Mouse (Mus musculus): ENCODE measurements around the gene Unkl. TPM values are rescaled to one million over a fixed set of nuclear protein-coding genes. Genes with fewer than 3 reads are reported as not detected.

Unkl gene
- polyA plus RNA-seq, 1 experiment from 2014 or later = 5.7 TPM

DNA sequence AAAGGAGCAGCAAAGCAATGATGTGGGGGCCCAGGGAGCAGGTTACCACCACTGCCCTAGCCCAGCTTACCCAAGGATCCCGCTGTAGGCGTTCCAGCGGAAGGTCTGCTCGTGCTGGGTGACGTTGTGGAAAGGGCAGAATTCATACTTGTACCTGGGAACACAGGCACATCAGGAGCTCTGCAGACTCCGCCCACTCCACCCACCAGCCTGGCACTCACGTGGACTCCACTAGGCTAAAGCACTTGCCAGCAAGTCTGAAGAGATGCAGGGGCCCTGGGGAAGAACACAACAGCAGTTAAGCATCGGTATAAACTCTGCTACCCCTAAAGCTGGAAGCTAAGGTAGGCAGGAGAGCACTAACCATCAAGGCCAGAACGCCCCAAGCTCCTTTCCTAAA lies 47.4 kb downstream of the Unkl start:
- Histone ChIP-seq H3K4me3 (ENCODE audit: low read depth, low read length) (no peak overlapping the region), H3K9ac (replicated peaks; ENCODE audit: low read depth, low read length) (no peak overlapping the region), H3K27ac (ENCODE audit: low read length) (no peak overlapping the region), H3K9me3 (ENCODE audit: control insufficient read depth, low read depth, low read length) (no peaks in the 10 kb centered on the region), H3K4me2 (replicated peaks; ENCODE audit: low read depth, low read length) (no peak overlapping the region), H3K36me3 (ENCODE audit: control insufficient read depth, insufficient read depth, low read length) (peaks cover 16% of the 10 kb centered on the region), H3K4me1 (ENCODE audit: control insufficient read depth, insufficient read depth, low read length) (0 out of 2 replicates have a peak, but pooled peaks cover 4% of the 10 kb centered on the region), H3K27me3 (ENCODE audit: control insufficient read depth, insufficient read depth, low read length) (no peaks in the 10 kb centered on the region)
- WGBS = 82% methylated on average over 9 of the region's 9 CpGs
- no peak for ATAC-seq (ENCODE audit: insufficient number of reproducible peaks, insufficient read depth, low FRiP score, low read depth)

DNA sequence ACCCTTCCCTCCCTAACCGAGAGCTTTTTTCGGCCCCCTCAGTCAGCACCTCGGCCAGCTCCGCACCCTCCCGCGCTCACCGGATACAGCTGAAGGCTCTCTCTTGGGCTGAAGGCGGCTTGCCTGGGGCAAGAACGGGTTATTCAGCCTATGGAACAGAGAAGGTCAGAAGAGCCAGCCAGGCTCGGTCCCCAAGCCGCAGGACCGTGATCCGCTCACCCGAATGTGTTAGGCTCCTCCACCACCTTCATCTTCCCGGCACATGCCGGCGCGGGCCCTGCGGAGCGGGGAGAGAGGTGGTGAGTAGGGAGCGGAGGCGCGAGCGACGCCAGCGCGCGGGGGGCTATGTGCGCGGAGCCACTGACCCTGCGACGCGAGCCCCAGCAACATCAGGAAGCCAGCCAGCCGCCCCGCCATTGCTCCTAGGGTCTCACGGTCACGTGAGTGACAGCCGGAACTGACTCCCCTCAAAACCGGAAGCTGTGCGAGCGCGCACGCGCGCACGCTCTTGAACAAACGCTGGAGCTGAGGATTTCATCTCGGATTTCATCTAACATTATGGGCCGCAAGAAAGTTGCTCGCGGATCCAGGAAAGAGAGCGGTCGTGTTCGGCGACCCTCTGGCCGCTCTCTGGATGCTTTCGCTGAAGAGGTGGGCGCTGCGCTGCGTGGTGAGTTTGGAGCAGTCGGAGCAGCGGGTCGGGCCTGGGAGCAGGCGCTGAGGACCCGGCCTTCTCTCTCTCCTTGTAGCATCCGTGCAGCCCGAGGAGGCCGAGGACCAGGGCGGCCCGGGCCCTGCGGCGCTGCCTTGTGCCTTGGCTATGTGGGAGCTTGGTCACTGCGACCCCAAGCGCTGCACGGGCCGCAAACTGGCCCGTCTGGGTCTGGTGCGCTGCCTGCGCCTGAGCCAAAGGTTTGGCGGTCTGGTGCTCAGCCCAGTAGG lies 51.8 kb downstream of the Unkl start, which contains the start of the genes Gnptg and Tsr3:
Gene Gnptg, minus strand, starts transcription at position 430 of the 942 bp plus-strand sequence.
Gene Tsr3, plus strand, starts transcription at position 476 of the 942 bp plus-strand sequence.
- peaks cover 25% of the 10 kb centered on the region for H3K36me3 ChIP-seq (ENCODE audit: control insufficient read depth, insufficient read depth, low read length)
- WGBS = under 1% methylated on average over 80 of the region's 80 CpGs
- peak within 1 kb of the TSS; percentile 73 for H3K4me2 ChIP-seq (replicated peaks; ENCODE audit: low read depth, low read length)
- H3K27ac ChIP-seq (ENCODE audit: low read length) = peak within 1 kb of the TSS; percentile 82; the same call in 1 of the 2 replicates
- ATAC-seq (ENCODE audit: insufficient number of reproducible peaks, insufficient read depth, low FRiP score, low read depth) = peak; percentile 80
- H3K9me3 ChIP-seq (ENCODE audit: control insufficient read depth, low read depth, low read length) = no peaks in the 10 kb centered on the region
- 0 out of 2 replicates have a peak, but pooled peaks cover 14% of the 10 kb centered on the region for H3K4me1 ChIP-seq (ENCODE audit: control insufficient read depth, insufficient read depth, low read length)
- H3K27me3 ChIP-seq (ENCODE audit: control insufficient read depth, insufficient read depth, low read length) = no peaks in the 10 kb centered on the region
- H3K9ac ChIP-seq (replicated peaks; ENCODE audit: low read depth, low read length) = peak within 1 kb of the TSS; percentile 94
- peak within 1 kb of the TSS; percentile 91 for H3K4me3 ChIP-seq (ENCODE audit: low read depth, low read length)

DNA sequence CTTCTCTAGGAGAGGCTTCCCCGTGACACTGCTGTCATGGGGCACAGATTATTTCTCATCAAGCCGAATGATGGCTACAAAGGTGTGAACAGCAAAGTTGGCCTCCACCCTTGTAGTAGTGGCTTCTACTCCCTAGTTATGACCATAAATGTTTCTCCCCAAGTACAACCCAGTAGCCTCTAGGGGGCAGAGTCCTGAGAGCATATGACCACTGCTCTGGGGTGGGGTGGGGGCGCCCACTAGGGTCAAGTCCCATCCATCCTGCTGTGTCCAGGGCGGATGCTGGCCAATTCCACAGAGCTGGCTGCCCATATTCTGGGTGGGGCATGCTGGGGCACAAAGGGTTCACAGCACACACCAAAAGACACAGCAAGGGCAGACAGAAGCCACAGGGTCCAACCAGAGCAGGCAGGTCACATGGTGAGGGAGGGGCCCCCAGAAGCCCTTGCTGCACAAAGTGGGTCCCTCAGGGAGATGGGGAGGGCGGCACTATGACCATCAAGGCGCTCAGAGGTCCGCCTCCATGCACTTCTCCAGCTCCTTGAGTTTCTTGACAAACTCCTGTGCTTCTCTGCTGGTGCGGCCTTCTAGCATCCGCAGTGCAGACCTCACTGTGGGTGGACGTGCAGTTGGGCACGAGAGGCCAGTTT lies 55.1 kb downstream of the Unkl start:
- no peak overlapping the region for H3K4me2 ChIP-seq (replicated peaks; ENCODE audit: low read depth, low read length)
- H3K9ac ChIP-seq (replicated peaks; ENCODE audit: low read depth, low read length) = no peak overlapping the region
- H3K9me3 ChIP-seq (ENCODE audit: control insufficient read depth, low read depth, low read length) = no peaks in the 10 kb centered on the region
- 85% methylated on average over 11 of the region's 11 CpGs for WGBS
- no peak overlapping the region for H3K4me3 ChIP-seq (ENCODE audit: low read depth, low read length)
- no peak overlapping the region for H3K27ac ChIP-seq (ENCODE audit: low read length)
- ATAC-seq (ENCODE audit: insufficient number of reproducible peaks, insufficient read depth, low FRiP score, low read depth) = no peak
- H3K4me1 ChIP-seq (ENCODE audit: control insufficient read depth, insufficient read depth, low read length) = 0 out of 2 replicates have a peak, but pooled peaks cover 14% of the 10 kb centered on the region
- H3K27me3 ChIP-seq (ENCODE audit: control insufficient read depth, insufficient read depth, low read length) = no peaks in the 10 kb centered on the region
- peaks cover 17% of the 10 kb centered on the region for H3K36me3 ChIP-seq (ENCODE audit: control insufficient read depth, insufficient read depth, low read length)

DNA sequence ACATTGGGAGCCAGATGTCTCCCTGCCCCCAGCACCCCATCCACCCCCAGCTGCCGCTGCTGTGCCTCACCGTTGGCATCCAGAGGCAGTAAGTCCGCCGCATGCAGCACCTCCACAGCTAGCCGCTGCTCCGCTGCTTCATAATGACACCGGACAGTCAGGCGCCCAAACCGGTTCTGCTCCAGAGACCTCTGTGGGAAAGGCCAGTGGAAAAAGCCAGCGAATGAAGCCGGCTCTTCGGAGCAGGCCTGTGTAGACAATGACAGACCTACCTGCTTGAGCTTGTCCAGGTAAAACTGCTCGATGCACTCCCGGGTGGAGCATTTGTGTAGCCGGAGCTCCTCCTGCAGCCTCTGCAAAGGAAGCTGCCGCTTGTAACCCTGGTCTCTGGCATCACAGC lies 56.0 kb downstream of the Unkl start:
- Histone ChIP-seq H3K27me3 (ENCODE audit: control insufficient read depth, insufficient read depth, low read length) (no peaks in the 10 kb centered on the region), H3K36me3 (ENCODE audit: control insufficient read depth, insufficient read depth, low read length) (peaks cover 17% of the 10 kb centered on the region), H3K9me3 (ENCODE audit: control insufficient read depth, low read depth, low read length) (no peaks in the 10 kb centered on the region), H3K27ac (ENCODE audit: low read length) (no peak overlapping the region), H3K4me2 (replicated peaks; ENCODE audit: low read depth, low read length) (no peak overlapping the region), H3K4me1 (ENCODE audit: control insufficient read depth, insufficient read depth, low read length) (0 out of 2 replicates have a peak, but pooled peaks cover 11% of the 10 kb centered on the region), H3K4me3 (ENCODE audit: low read depth, low read length) (no peak overlapping the region), H3K9ac (replicated peaks; ENCODE audit: low read depth, low read length) (no peak overlapping the region)
- WGBS = 77% methylated on average over 16 of the region's 16 CpGs
- no peak for ATAC-seq (ENCODE audit: insufficient number of reproducible peaks, insufficient read depth, low FRiP score, low read depth)

DNA sequence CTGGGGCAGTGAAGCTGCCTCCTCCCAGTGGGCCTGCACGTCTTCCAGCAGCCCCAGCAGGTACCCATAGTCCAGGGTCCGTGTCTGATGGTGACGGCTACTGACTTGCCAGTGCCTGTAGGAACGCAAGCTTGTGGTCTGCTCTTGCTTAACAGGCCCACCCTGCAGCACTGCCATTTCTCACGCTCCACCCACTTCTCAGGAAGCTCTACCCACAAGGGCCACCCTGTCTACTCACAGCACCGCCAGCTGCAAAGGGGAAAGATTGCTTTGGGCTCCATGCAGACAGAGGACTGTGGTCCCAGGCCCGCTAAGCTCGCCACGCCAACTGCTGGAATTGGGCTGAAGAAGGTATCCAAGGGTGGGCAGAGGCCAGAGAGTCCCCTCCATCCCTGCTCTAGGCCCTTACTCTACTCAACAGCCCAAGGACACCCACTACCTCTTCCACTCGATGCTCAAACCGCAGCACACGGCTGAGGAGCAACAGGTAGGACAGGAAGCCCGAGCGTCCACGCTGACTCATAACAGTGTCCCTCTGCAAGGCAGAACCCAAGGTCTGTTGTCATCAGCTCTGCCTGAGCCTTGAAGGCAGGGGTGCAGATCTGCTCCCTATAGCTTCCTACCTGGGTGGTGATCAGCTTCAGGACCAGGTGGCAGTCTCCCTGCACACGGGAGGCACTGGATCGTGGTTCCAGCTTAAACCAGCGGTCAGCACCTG lies 60.0 kb downstream of the Unkl start:
- no peak overlapping the region for H3K4me3 ChIP-seq (ENCODE audit: low read depth, low read length)
- H3K4me1 ChIP-seq (ENCODE audit: control insufficient read depth, insufficient read depth, low read length) = no peaks in the 10 kb centered on the region
- peaks cover 10% of the 10 kb centered on the region for H3K36me3 ChIP-seq (ENCODE audit: control insufficient read depth, insufficient read depth, low read length)
- ATAC-seq (ENCODE audit: insufficient number of reproducible peaks, insufficient read depth, low FRiP score, low read depth) = no peak
- H3K27ac ChIP-seq (ENCODE audit: low read length) = no peak overlapping the region
- H3K9ac ChIP-seq (replicated peaks; ENCODE audit: low read depth, low read length) = no peak overlapping the region
- H3K27me3 ChIP-seq (ENCODE audit: control insufficient read depth, insufficient read depth, low read length) = no peaks in the 10 kb centered on the region
- no peaks in the 10 kb centered on the region for H3K9me3 ChIP-seq (ENCODE audit: control insufficient read depth, low read depth, low read length)
- H3K4me2 ChIP-seq (replicated peaks; ENCODE audit: low read depth, low read length) = no peak overlapping the region
- WGBS = 80% methylated on average over 18 of the region's 18 CpGs

DNA sequence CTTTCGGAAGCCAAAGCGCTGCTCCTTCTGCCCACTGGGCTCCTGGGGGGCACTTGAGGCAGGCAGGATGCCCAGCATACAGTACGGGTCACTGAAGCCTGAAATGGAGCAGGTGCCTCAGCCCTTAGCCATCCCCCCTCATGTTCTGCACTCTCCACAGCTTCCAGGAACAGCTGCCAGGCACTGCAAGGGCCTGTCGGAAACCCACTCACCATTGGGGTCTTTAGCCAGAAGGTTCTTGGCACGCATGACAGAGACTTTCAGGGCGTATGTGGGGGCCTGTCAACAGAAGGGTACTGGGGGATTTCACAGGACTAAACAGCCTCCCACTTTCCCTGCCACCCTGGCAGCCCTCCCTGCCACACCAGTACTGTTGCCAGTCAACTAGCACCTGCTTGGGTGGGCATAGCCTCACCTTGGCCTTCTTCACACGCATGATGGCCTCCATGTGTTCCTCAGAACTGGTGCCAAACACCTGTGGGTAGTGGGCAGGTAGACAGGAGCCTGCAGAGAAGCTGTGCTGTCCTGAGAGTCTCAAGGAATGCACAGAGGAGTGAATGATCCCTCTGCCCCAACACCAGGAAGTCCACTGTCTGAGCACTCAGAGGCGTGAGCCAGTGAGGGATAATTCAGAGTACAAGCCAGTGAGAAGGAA lies 62.1 kb downstream of the Unkl start:
- 0 out of 2 replicates have a peak, but pooled peaks cover 2% of the 10 kb centered on the region for H3K27me3 ChIP-seq (ENCODE audit: control insufficient read depth, insufficient read depth, low read length)
- no peaks in the 10 kb centered on the region for H3K36me3 ChIP-seq (ENCODE audit: control insufficient read depth, insufficient read depth, low read length)
- H3K9me3 ChIP-seq (ENCODE audit: control insufficient read depth, low read depth, low read length) = no peaks in the 10 kb centered on the region
- no peak for ATAC-seq (ENCODE audit: insufficient number of reproducible peaks, insufficient read depth, low FRiP score, low read depth)
- WGBS = 74% methylated on average over 8 of the region's 8 CpGs
- no peak overlapping the region for H3K9ac ChIP-seq (replicated peaks; ENCODE audit: low read depth, low read length)
- H3K4me2 ChIP-seq (replicated peaks; ENCODE audit: low read depth, low read length) = no peak overlapping the region
- no peak overlapping the region for H3K27ac ChIP-seq (ENCODE audit: low read length)
- H3K4me1 ChIP-seq (ENCODE audit: control insufficient read depth, insufficient read depth, low read length) = no peaks in the 10 kb centered on the region
- H3K4me3 ChIP-seq (ENCODE audit: low read depth, low read length) = no peak overlapping the region

DNA sequence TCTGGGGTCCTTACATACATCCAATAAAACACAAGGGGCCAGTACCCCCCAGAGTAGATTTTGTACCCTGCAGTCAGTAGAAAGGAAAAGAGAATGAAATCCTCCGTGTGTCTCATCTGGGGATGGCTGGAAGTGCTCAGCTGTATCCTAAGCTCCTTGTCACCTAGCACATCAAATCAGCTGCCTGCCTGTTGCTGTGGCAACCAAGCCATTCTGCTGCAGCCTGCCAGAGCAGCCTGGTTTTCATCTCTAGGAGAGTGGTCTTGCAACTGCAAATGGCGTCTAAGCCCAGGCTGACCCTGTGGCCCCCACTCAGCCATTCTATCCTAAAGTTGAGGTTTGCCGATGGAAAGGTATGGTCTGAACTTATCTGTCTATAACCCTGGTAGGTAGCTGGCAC lies 64.4 kb downstream of the Unkl start:
- no peak overlapping the region for H3K27ac ChIP-seq (ENCODE audit: low read length)
- ATAC-seq (ENCODE audit: insufficient number of reproducible peaks, insufficient read depth, low FRiP score, low read depth) = no peak
- H3K9me3 ChIP-seq (ENCODE audit: control insufficient read depth, low read depth, low read length) = no peaks in the 10 kb centered on the region
- H3K4me1 ChIP-seq (ENCODE audit: control insufficient read depth, insufficient read depth, low read length) = peaks cover 3% of the 10 kb centered on the region; the same call in 1 of the 2 replicates
- H3K9ac ChIP-seq (replicated peaks; ENCODE audit: low read depth, low read length) = no peak overlapping the region
- no peaks in the 10 kb centered on the region for H3K36me3 ChIP-seq (ENCODE audit: control insufficient read depth, insufficient read depth, low read length)
- 0 out of 2 replicates have a peak, but pooled peaks cover 2% of the 10 kb centered on the region for H3K27me3 ChIP-seq (ENCODE audit: control insufficient read depth, insufficient read depth, low read length)
- WGBS = 37% methylated on average over 3 of the region's 3 CpGs
- no peak overlapping the region for H3K4me2 ChIP-seq (replicated peaks; ENCODE audit: low read depth, low read length)
- no peak overlapping the region for H3K4me3 ChIP-seq (ENCODE audit: low read depth, low read length)
